Mouse (Mus musculus) E14TG2a.4 (cell line): ENCODE results near the gene Tbc1d17.
A peak's percentile ranks its signal among the peaks of the same experiment; 100 is the strongest.

Experiments
- H3K27me3 ChIP-seq: 2 replicates; pipeline ENCODE4 v1.6.1; 2014; ENCODE audit warnings: low read length, control low read depth; ENCODE audit not compliant: insufficient read depth
- H3K36me3 ChIP-seq: 2 replicates; pipeline ENCODE4 v1.6.1; 2014; ENCODE audit warnings: low read length, control low read depth; ENCODE audit not compliant: insufficient read depth
- H3K4me1 ChIP-seq: replicated peaks from 2 replicates; pipeline ENCODE4 v1.6.1; 2014; ENCODE audit warnings: low read depth, low read length, control low read depth
- H3K4me3 ChIP-seq: replicated peaks from 2 replicates; pipeline ENCODE4 v1.5.1; 2014; ENCODE audit warnings: mild to moderate bottlenecking, low read length
- H3K9me3 ChIP-seq: 2 replicates; pipeline ENCODE4 v1.6.1; 2014; ENCODE audit warnings: low read length, control low read depth
- CTCF ChIP-seq: conservative IDR thresholded peaks from 2 replicates; pipeline ENCODE4 v1.5.1; 2014; ENCODE audit warnings: low read length
- NANOG ChIP-seq: IDR thresholded peaks from 2 replicates; pipeline ENCODE4 v1.6.1; 2014; ENCODE audit warnings: borderline replicate concordance, low read length, mixed read lengths
- POU5F1 ChIP-seq: IDR thresholded peaks from 2 replicates; pipeline ENCODE4 v1.6.1; 2014; ENCODE audit warnings: low read length, borderline replicate concordance

Gene Tbc1d17

GRCm38 (mm10) chr7:44864595-44865542 lies 16.0 kb upstream of the Tbc1d17 start:
- peaks cover 83% of the 10 kb centered on the region for H3K4me1 ChIP-seq
- H3K36me3 ChIP-seq = peaks cover 62% of the 10 kb centered on the region
- no peak overlapping the region; the same call in 1 of the 2 replicates for H3K4me3 ChIP-seq
- H3K27me3 ChIP-seq = no peaks in the 10 kb centered on the region
- TF ChIP-seq NANOG = no peak
- TF ChIP-seq POU5F1 = no peak
- no peak for TF ChIP-seq CTCF
- H3K9me3 ChIP-seq = no peaks in the 10 kb centered on the region

- H3K4me1 ChIP-seq = peaks cover 90% of the 10 kb centered on the region
- TF ChIP-seq CTCF (no peak), POU5F1 (no peak), NANOG (no peak)
- H3K9me3 ChIP-seq = no peaks in the 10 kb centered on the region
- peaks cover 62% of the 10 kb centered on the region for H3K36me3 ChIP-seq
- H3K27me3 ChIP-seq = no peaks in the 10 kb centered on the region
- H3K4me3 ChIP-seq = peak overlapping the region; percentile 45; the same call in 1 of the 2 replicates
Measured at GRCm38 (mm10) chr7:44863982-44864494, 15.2 kb upstream of the Tbc1d17 start.

- no peak for TF ChIP-seq NANOG
- no peak for TF ChIP-seq POU5F1
- TF ChIP-seq CTCF = no peak
- Histone ChIP-seq H3K4me3 (peak overlapping the region; percentile 45), H3K36me3 (peaks cover 68% of the 10 kb centered on the region), H3K9me3 (no peaks in the 10 kb centered on the region), H3K27me3 (no peaks in the 10 kb centered on the region), H3K4me1 (peaks cover 92% of the 10 kb centered on the region)
Measured at GRCm38 (mm10) chr7:44863210-44863609, 14.3 kb upstream of the Tbc1d17 start.

GRCm38 (mm10) chr7:44862434-44862833 lies 13.6 kb upstream of the Tbc1d17 start:
- TF ChIP-seq NANOG = no peak
- TF ChIP-seq POU5F1 = no peak
- no peak for TF ChIP-seq CTCF
- Histone ChIP-seq H3K4me3 (no peak overlapping the region), H3K9me3 (no peaks in the 10 kb centered on the region), H3K4me1 (peaks cover 89% of the 10 kb centered on the region), H3K27me3 (no peaks in the 10 kb centered on the region), H3K36me3 (peaks cover 68% of the 10 kb centered on the region)

GRCm38 (mm10) chr7:44861429-44861816 lies 12.5 kb upstream of the Tbc1d17 start:
- TF ChIP-seq NANOG (no peak), POU5F1 (no peak), CTCF (no peak)
- Histone ChIP-seq H3K36me3 (peaks cover 62% of the 10 kb centered on the region), H3K9me3 (no peaks in the 10 kb centered on the region), H3K4me1 (peaks cover 84% of the 10 kb centered on the region), H3K27me3 (no peaks in the 10 kb centered on the region), H3K4me3 (0 out of 2 replicates have a peak overlapping the region, but pooled peaks have one; percentile 37)

GRCm38 (mm10) chr7:44860576-44861428 lies 11.9 kb upstream of the Tbc1d17 start:
- no peaks in the 10 kb centered on the region for H3K27me3 ChIP-seq
- TF ChIP-seq POU5F1 (no peak), CTCF (peak; percentile 86), NANOG (no peak)

GRCm38 (mm10) chr7:44859896-44860295 lies 11.0 kb upstream of the Tbc1d17 start:
- Histone ChIP-seq H3K9me3 (no peaks in the 10 kb centered on the region), H3K4me3 (no peak overlapping the region), H3K36me3 (peaks cover 49% of the 10 kb centered on the region), H3K4me1 (peaks cover 84% of the 10 kb centered on the region), H3K27me3 (no peaks in the 10 kb centered on the region)
- TF ChIP-seq NANOG (no peak), CTCF (no peak), POU5F1 (no peak)

More at GRCm38 (mm10) chr7:44860576-44861428, 11.9 kb upstream of the Tbc1d17 start:
- peak overlapping the region; percentile 37 for H3K4me3 ChIP-seq
- H3K36me3 ChIP-seq = peaks cover 55% of the 10 kb centered on the region
- no peaks in the 10 kb centered on the region for H3K9me3 ChIP-seq
- peaks cover 84% of the 10 kb centered on the region for H3K4me1 ChIP-seq

- TF ChIP-seq POU5F1 (no peak), NANOG (no peak), CTCF (no peak)
- H3K4me1 ChIP-seq = peaks cover 80% of the 10 kb centered on the region
- no peaks in the 10 kb centered on the region for H3K9me3 ChIP-seq
- peak overlapping the region; percentile 98 for H3K4me3 ChIP-seq
- H3K27me3 ChIP-seq = no peaks in the 10 kb centered on the region
- H3K36me3 ChIP-seq = peaks cover 34% of the 10 kb centered on the region
Measured at GRCm38 (mm10) chr7:44857905-44858304, 9.0 kb upstream of the Tbc1d17 start.
